Mouse (Mus musculus): ENCODE measurements at regions not wholly inside any gene's neighbourhood (a gene's known extent, or its start where the extent isn't known, plus 50 kb on each side); places are given as distances from the start of the nearest gene placed in this dataset.

DNA sequence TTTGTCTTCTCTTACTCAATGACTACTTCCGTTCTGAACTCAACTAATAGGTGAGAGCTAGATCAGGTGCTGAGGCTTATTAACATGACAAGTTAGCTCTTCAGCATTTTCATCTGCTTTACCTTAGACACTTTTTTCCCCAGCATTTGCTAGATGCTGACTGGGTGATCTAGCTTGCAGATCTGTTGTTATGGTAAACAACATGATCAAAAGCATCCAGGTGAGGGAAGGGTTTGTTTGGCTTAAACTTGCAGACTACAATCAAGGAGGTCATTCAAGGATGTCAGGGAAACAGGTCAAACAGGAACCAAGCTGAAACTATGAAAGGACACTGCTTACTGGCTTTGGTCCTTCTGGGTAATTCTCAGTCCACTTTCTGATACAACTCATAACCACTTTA lies 1731.2 kb upstream of the Flrt2 start:
- Histone ChIP-seq H3K9me3 (ENCODE audit: control insufficient read depth, low read length) (no peaks in the 10 kb centered on the region), H3K4me3 (ENCODE audit: low read depth, low read length) (no peak overlapping the region), H3K36me3 (ENCODE audit: control insufficient read depth, insufficient read depth, low read length) (no peaks in the 10 kb centered on the region), H3K9ac (ENCODE audit: low read length) (no peak overlapping the region), H3K4me2 (ENCODE audit: low read depth, severe bottlenecking) (no peak overlapping the region), H3K27ac (replicated peaks; ENCODE audit: low read depth, low read length) (no peak overlapping the region), H3K27me3 (ENCODE audit: control insufficient read depth, insufficient read depth, low read length) (no peaks in the 10 kb centered on the region), H3K4me1 (ENCODE audit: control insufficient read depth, insufficient read depth, low read length) (no peaks in the 10 kb centered on the region)
- WGBS: 84% methylated on average over 1 of the region's 1 CpGs
- ATAC-seq (ENCODE audit: insufficient number of reproducible peaks, low FRiP score, low TSS enrichment, low read depth) (no peak), DNase-seq (ENCODE audit: low spot score) (no peak)

DNA sequence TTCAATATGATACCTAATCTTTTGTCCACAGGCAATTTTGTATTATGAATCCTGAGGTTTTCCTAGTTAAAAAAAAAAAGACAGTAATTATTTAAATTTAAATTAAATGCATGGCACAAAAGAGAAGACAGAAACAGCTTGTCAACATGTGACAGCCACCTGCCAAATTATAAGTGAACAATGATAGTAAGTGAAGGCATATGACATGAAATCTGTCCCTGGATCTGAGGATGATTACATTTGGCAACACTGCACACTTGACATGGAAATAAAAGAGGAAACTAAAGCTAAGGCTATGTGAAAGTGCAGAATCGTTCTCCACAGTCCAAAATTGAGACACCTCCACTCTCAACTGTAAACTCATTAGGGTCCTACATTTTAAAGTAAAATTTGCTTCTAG lies 1710.7 kb upstream of the Flrt2 start:
- Histone ChIP-seq H3K9me3 (ENCODE audit: control insufficient read depth, low read length) (no peaks in the 10 kb centered on the region), H3K27ac (replicated peaks; ENCODE audit: low read depth, low read length) (no peak overlapping the region), H3K4me1 (ENCODE audit: control insufficient read depth, insufficient read depth, low read length) (no peaks in the 10 kb centered on the region), H3K4me3 (ENCODE audit: low read depth, low read length) (no peak overlapping the region), H3K36me3 (ENCODE audit: control insufficient read depth, insufficient read depth, low read length) (no peaks in the 10 kb centered on the region), H3K27me3 (ENCODE audit: control insufficient read depth, insufficient read depth, low read length) (no peaks in the 10 kb centered on the region), H3K4me2 (ENCODE audit: low read depth, severe bottlenecking) (no peak overlapping the region), H3K9ac (ENCODE audit: low read length) (no peak overlapping the region)
- 63% methylated on average over 1 of the region's 1 CpGs for WGBS
- ATAC-seq (ENCODE audit: insufficient number of reproducible peaks, low FRiP score, low TSS enrichment, low read depth) (no peak), DNase-seq (ENCODE audit: low spot score) (no peak)

DNA sequence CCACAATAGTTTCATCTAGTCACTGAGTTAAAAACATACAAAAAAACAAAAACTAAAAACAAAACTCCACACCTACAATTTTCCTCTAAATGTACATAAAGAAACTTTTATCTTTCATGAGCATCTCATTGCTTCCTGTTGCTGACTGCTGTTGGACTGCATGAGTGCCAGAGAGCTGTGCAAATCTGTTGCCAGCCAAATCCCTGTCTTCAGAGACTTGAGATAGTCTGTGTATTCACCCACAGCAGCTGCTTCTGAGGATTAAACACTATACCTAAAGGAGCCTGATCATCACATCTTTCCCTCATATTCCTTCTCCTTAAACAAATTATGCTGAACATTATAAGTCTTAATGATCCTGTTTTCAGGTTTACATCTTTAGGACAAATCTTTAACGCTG lies 1700.5 kb upstream of the Flrt2 start:
- no peaks in the 10 kb centered on the region for H3K9me3 ChIP-seq (ENCODE audit: control insufficient read depth, low read length)
- no peaks in the 10 kb centered on the region for H3K4me1 ChIP-seq (ENCODE audit: control insufficient read depth, insufficient read depth, low read length)
- DNase-seq (ENCODE audit: low spot score) (no peak), ATAC-seq (ENCODE audit: insufficient number of reproducible peaks, low FRiP score, low TSS enrichment, low read depth) (no peak)
- no peaks in the 10 kb centered on the region for H3K27me3 ChIP-seq (ENCODE audit: control insufficient read depth, insufficient read depth, low read length)
- no peaks in the 10 kb centered on the region for H3K36me3 ChIP-seq (ENCODE audit: control insufficient read depth, insufficient read depth, low read length)
- H3K4me2 ChIP-seq (ENCODE audit: low read depth, severe bottlenecking): no peak overlapping the region
- WGBS: 85% methylated on average over 1 of the region's 1 CpGs
- no peak overlapping the region for H3K4me3 ChIP-seq (ENCODE audit: low read depth, low read length)
- H3K27ac ChIP-seq (replicated peaks; ENCODE audit: low read depth, low read length): no peak overlapping the region
- H3K9ac ChIP-seq (ENCODE audit: low read length): no peak overlapping the region

DNA sequence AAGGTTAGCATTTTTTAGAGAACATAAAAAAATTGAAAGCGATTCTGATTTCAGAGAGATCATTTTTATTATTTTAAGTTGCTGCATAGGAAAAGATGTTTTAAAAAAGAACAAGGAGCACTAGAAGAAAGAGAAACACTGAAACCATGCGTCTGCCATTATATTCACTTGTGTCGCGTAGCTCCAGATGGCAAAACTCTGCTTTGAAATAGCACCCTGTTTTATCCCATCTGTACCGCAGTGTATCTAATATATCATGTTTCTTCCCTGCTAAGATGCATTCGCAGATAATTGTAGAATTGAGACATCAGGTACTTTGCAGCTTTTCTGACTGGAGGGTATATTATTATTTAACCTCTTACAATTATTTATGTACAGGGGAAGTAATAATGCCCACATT lies 1698.2 kb upstream of the Flrt2 start:
- Histone ChIP-seq H3K4me1 (ENCODE audit: control insufficient read depth, insufficient read depth, low read length) (no peaks in the 10 kb centered on the region), H3K9me3 (ENCODE audit: control insufficient read depth, low read length) (no peaks in the 10 kb centered on the region), H3K27me3 (ENCODE audit: control insufficient read depth, insufficient read depth, low read length) (no peaks in the 10 kb centered on the region), H3K27ac (replicated peaks; ENCODE audit: low read depth, low read length) (no peak overlapping the region), H3K9ac (ENCODE audit: low read length) (no peak overlapping the region), H3K4me2 (ENCODE audit: low read depth, severe bottlenecking) (no peak overlapping the region), H3K36me3 (ENCODE audit: control insufficient read depth, insufficient read depth, low read length) (no peaks in the 10 kb centered on the region), H3K4me3 (ENCODE audit: low read depth, low read length) (no peak overlapping the region)
- no peak for DNase-seq (ENCODE audit: low spot score)
- ATAC-seq (ENCODE audit: insufficient number of reproducible peaks, low FRiP score, low TSS enrichment, low read depth): no peak
- WGBS: 86% methylated on average over 6 of the region's 6 CpGs

DNA sequence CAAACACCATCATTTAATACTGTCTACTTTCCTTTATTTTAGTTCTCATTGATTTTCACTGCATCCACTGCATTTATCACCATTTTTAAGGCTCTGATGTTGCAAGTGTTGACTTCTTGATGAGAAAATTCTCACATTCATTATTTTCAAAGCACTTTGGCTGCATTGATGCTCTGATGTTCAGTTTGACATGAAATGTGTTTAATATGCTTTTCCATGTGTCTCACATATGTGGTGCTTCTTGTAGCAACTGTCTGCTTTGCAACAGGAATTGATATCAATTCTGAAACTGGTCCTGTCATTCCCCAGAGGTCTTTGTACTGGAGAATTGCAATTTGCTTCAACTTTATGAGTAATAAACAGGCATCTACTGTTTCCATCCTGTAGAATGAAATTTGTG lies 1676.1 kb upstream of the Flrt2 start:
- no peak for DNase-seq (ENCODE audit: low spot score)
- no peak overlapping the region for H3K9ac ChIP-seq (ENCODE audit: low read length)
- no peaks in the 10 kb centered on the region for H3K27me3 ChIP-seq (ENCODE audit: control insufficient read depth, insufficient read depth, low read length)
- H3K4me2 ChIP-seq (ENCODE audit: low read depth, severe bottlenecking): no peak overlapping the region
- no peak overlapping the region for H3K27ac ChIP-seq (replicated peaks; ENCODE audit: low read depth, low read length)
- no peaks in the 10 kb centered on the region for H3K9me3 ChIP-seq (ENCODE audit: control insufficient read depth, low read length)
- H3K4me3 ChIP-seq (ENCODE audit: low read depth, low read length): no peak overlapping the region
- no peaks in the 10 kb centered on the region for H3K36me3 ChIP-seq (ENCODE audit: control insufficient read depth, insufficient read depth, low read length)
- no peaks in the 10 kb centered on the region for H3K4me1 ChIP-seq (ENCODE audit: control insufficient read depth, insufficient read depth, low read length)
- no peak for ATAC-seq (ENCODE audit: insufficient number of reproducible peaks, low FRiP score, low TSS enrichment, low read depth)

DNA sequence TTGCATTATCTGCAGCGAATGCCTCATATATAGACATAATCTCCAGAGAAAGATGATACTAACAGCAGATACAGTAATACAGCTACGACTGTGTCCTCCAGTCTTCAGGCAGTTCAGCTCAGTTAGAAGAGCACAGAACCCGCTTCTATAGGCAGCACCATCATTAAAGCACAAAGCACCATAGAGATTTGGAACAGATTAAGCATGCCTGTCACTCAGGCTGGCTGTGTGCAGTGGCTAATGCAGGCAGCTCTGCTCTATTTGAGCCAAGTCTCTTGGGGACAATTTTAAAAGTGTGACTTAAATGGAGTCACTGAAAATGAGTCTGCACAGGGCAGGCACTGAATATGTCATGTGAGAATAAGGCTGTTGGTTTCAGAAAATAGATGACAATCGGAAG lies 1660.7 kb upstream of the Flrt2 start:
- ATAC-seq (ENCODE audit: insufficient number of reproducible peaks, low FRiP score, low TSS enrichment, low read depth) (no peak), DNase-seq (ENCODE audit: low spot score) (peak; percentile 22)
- WGBS: 69% methylated on average over 4 of the region's 4 CpGs
- Histone ChIP-seq H3K27ac (replicated peaks; ENCODE audit: low read depth, low read length) (no peak overlapping the region), H3K36me3 (ENCODE audit: control insufficient read depth, insufficient read depth, low read length) (no peaks in the 10 kb centered on the region), H3K27me3 (ENCODE audit: control insufficient read depth, insufficient read depth, low read length) (no peaks in the 10 kb centered on the region), H3K4me1 (ENCODE audit: control insufficient read depth, insufficient read depth, low read length) (no peaks in the 10 kb centered on the region), H3K4me2 (ENCODE audit: low read depth, severe bottlenecking) (no peak overlapping the region), H3K9me3 (ENCODE audit: control insufficient read depth, low read length) (no peaks in the 10 kb centered on the region), H3K9ac (ENCODE audit: low read length) (no peak overlapping the region), H3K4me3 (ENCODE audit: low read depth, low read length) (no peak overlapping the region)

DNA sequence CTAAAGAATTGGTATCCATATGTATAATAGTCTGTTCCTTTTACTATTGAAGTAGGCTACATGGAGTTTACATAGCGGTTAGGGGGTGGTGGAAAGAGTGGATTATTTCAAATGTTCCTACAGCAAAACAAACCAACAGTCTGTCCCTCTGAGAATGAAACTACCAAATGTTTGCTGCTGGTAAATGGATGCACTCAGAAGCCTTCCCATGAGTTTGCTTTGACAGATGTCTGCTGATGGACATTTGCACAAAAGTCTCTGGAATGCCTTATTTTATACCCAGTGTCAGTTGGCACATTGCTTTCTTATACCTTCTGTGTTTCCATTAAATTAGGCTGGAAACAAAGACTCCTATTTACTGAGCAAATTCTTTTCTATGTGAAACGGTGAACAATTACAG lies 1644.1 kb upstream of the Flrt2 start:
- Histone ChIP-seq H3K4me2 (ENCODE audit: low read depth, severe bottlenecking) (no peak overlapping the region), H3K4me1 (ENCODE audit: control insufficient read depth, insufficient read depth, low read length) (no peaks in the 10 kb centered on the region), H3K9ac (ENCODE audit: low read length) (no peak overlapping the region), H3K27ac (replicated peaks; ENCODE audit: low read depth, low read length) (no peak overlapping the region), H3K4me3 (ENCODE audit: low read depth, low read length) (no peak overlapping the region), H3K27me3 (ENCODE audit: control insufficient read depth, insufficient read depth, low read length) (no peaks in the 10 kb centered on the region), H3K36me3 (ENCODE audit: control insufficient read depth, insufficient read depth, low read length) (no peaks in the 10 kb centered on the region), H3K9me3 (ENCODE audit: control insufficient read depth, low read length) (no peaks in the 10 kb centered on the region)
- ATAC-seq (ENCODE audit: insufficient number of reproducible peaks, low FRiP score, low TSS enrichment, low read depth) (no peak), DNase-seq (ENCODE audit: low spot score) (no peak)
- 95% methylated on average over 2 of the region's 2 CpGs for WGBS

DNA sequence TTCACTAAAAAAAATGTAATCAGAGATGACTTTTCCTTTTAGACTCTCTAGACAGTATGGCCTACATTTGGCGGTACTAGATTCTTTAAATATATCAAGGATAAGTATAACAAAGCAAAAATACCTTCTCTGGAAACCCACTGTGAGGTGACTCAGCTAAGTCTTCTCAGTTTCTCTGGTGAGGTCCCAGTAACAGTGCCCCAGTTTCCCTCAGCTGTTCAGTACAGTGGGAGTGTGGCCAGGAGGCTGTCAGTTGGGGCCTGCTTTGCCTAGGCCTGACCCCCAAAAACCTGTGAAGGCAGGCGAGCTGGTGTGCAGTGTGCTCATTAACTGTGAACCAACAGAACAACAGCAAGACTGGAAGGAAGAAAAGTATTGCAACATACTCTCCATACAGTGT lies 1634.3 kb upstream of the Flrt2 start:
- Histone ChIP-seq H3K9me3 (ENCODE audit: control insufficient read depth, low read length) (no peaks in the 10 kb centered on the region), H3K4me3 (ENCODE audit: low read depth, low read length) (no peak overlapping the region), H3K4me2 (ENCODE audit: low read depth, severe bottlenecking) (no peak overlapping the region), H3K36me3 (ENCODE audit: control insufficient read depth, insufficient read depth, low read length) (no peaks in the 10 kb centered on the region), H3K9ac (ENCODE audit: low read length) (no peak overlapping the region), H3K27ac (replicated peaks; ENCODE audit: low read depth, low read length) (no peak overlapping the region), H3K27me3 (ENCODE audit: control insufficient read depth, insufficient read depth, low read length) (no peaks in the 10 kb centered on the region), H3K4me1 (ENCODE audit: control insufficient read depth, insufficient read depth, low read length) (no peaks in the 10 kb centered on the region)
- 78% methylated on average over 2 of the region's 2 CpGs for WGBS
- no peak for ATAC-seq (ENCODE audit: insufficient number of reproducible peaks, low FRiP score, low TSS enrichment, low read depth)
- no peak for DNase-seq (ENCODE audit: low spot score)

DNA sequence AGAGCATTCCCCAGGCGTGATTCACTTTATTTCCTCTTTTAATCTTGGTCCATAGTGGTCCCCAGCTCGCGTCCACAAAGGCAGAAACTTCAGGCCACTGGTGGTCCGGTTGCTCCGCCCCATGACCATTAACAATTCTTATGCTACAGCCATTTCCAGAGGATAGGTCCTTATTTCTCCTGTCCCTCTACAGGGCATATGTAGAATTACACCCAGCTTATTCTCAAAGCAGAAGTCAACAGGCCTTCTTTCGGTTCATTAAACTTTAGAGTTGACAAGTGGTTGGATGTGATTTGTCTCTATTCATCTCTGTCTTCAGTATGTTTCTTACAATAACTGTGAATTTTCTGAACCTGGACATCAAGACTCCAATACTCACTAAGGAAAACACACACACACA lies 1632.4 kb upstream of the Flrt2 start:
- Histone ChIP-seq H3K4me1 (ENCODE audit: control insufficient read depth, insufficient read depth, low read length) (no peaks in the 10 kb centered on the region), H3K27me3 (ENCODE audit: control insufficient read depth, insufficient read depth, low read length) (no peaks in the 10 kb centered on the region), H3K36me3 (ENCODE audit: control insufficient read depth, insufficient read depth, low read length) (no peaks in the 10 kb centered on the region), H3K4me2 (ENCODE audit: low read depth, severe bottlenecking) (no peak overlapping the region), H3K27ac (replicated peaks; ENCODE audit: low read depth, low read length) (no peak overlapping the region), H3K4me3 (ENCODE audit: low read depth, low read length) (no peak overlapping the region), H3K9ac (ENCODE audit: low read length) (no peak overlapping the region), H3K9me3 (ENCODE audit: control insufficient read depth, low read length) (no peaks in the 10 kb centered on the region)
- DNase-seq (ENCODE audit: low spot score) (no peak), ATAC-seq (ENCODE audit: insufficient number of reproducible peaks, low FRiP score, low TSS enrichment, low read depth) (no peak)
- 88% methylated on average over 6 of the region's 6 CpGs for WGBS
